Mouse (Mus musculus) urinary bladder, postnatal 25 days (tissue): Measurements from ENCODE around the gene Npas1.

ENCODE experiments used
- DNase-seq: peaks from one replicate; pipeline ENCODE4 v3.0.0; 2022; ENCODE audit warnings: low spot score

Npas1 gene

GRCm38 (mm10) chr7:16417141-16417771 lies 60.3 kb downstream of the Npas1 start:
- DNase-seq = no peak

- DNase-seq = no peak
These were observed 62.1 kb downstream of the Npas1 start for GRCm38 (mm10) chr7:16415426-16415825.

- no peak for DNase-seq
These were observed 64.6 kb downstream of the Npas1 start for GRCm38 (mm10) chr7:16412930-16413329.

GRCm38 (mm10) chr7:16412220-16412896 lies 65.2 kb downstream of the Npas1 start:
- DNase-seq = no peak

GRCm38 (mm10) chr7:16411100-16411499 lies 66.4 kb downstream of the Npas1 start:
- DNase-seq = no peak

GRCm38 (mm10) chr7:16406978-16407377 lies 70.5 kb downstream of the Npas1 start:
- no peak for DNase-seq
